Mouse (Mus musculus) cortical plate, adult 2 months (tissue): Measurements from ENCODE around the gene Tex52. TPM values are rescaled to one million over a fixed set of nuclear protein-coding genes. Genes with fewer than 3 reads are reported as not detected.

ENCODE experiments used
- H3K27ac ChIP-seq: fragments of 200-500 bp; 2 replicates; pipeline ENCODE4 v1.5.1; 2012; ENCODE audit warnings: low read length, control low read depth, inconsistent platforms; ENCODE audit not compliant: insufficient read depth
- H3K4me1 ChIP-seq: fragments of 200-500 bp; 2 replicates; pipeline ENCODE4 v1.6.1; 2011; ENCODE audit warnings: low read length; ENCODE audit not compliant: control insufficient read depth, insufficient read depth
- H3K4me3 ChIP-seq: fragments of 200-500 bp; 2 replicates; pipeline ENCODE4 v1.5.1; 2011; ENCODE audit warnings: mild to moderate bottlenecking, low read length, control low read depth; ENCODE audit not compliant: insufficient read depth
- CTCF ChIP-seq: fragments of 200-500 bp; IDR thresholded peaks from 2 replicates; pipeline ENCODE4 v1.5.1; 2011; ENCODE audit warnings: mild to moderate bottlenecking, control low read depth, low read length; ENCODE audit not compliant: insufficient read depth; ENCODE audit errors: extremely low read depth
- POLR2A ChIP-seq: fragments of 200-500 bp; IDR thresholded peaks from 2 replicates; pipeline ENCODE4 v1.6.1; 2011; ENCODE audit warnings: mild to moderate bottlenecking, low read length, control low read depth; ENCODE audit not compliant: insufficient read depth; ENCODE audit errors: extremely low read depth
- polyA plus RNA-seq: library from polyadenylated mRNA; depleted of rRNA; stranded (reverse); fragments of >200 nt; gene quantifications from 2 replicates; pipeline ENCODE4 v1.2.3, GENCODE M21; 2012; rRNA removed

Gene Tex52
- polyA plus RNA-seq, 1 experiment, result 4.3 TPM

DNA sequence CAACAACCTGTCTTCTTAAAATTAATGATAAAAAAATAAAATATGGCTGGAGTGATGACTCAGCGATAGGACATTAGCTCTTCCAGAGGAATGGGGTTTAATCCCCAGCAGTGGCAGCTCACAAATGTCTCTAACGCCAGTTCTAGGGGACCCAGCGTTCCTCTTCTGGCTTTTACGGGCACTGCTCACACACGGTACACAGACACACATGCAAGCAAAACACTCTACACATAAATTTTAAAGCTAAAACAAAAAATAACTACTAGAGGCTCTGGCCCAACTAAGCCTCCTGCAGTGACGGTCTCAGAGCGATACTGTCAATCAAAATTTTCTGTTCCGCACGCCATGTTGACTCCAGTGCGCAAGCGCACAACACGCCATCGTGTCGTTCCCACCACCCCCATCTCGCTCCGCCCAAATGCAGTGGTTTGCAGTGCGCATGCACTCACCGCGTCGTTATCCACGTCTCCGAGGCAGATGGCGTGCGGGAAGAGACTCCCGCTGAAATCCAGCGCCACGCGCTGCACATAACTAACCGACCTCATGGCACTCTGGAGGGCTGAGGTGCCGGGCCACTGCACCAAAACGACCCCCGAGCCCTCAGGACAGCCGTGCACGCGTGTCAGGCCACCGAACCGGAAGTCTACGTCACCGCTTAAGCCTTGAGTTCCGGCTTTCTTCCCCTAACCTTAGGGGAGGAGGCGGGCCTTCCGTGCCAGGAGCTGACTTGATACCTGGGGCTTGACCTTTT is 49.2 kb downstream of the Tex52 start, which contains the start of gene Itfg2:
Gene Itfg2 (minus strand): TSS at position 663 of the 751 bp plus-strand sequence.
- no peaks in the 10 kb centered on the region for H3K4me1 ChIP-seq
- peak within 1 kb of the TSS; percentile 98 for H3K27ac ChIP-seq
- H3K4me3 ChIP-seq, result peak within 1 kb of the TSS; percentile 46
- peak; percentile 96 for TF ChIP-seq POLR2A
- no peak for TF ChIP-seq CTCF

DNA sequence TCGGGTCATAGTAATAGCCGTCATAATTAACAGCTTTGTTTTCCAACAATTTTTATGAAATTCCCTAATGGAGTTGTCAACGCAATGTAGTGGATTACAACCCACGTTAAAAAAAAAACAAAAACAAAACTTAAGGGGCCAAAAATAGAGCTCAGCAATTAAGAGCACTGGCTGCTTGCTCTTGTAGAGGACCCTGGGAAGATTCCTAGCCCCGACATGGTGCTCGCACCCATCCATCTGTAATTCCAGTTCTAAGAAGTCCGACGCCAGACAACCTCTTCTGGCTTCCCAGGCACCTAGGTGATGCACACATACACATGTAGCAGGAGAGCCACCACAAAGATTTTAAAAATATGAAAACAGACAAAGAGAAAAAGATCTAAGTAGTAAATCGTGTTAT is 49.8 kb downstream of the Tex52 start:
- Histone ChIP-seq H3K27ac (peak overlapping the region; percentile 98; the same call in 1 of the 2 replicates), H3K4me3 (peak overlapping the region; percentile 46), H3K4me1 (no peaks in the 10 kb centered on the region)
- TF ChIP-seq CTCF, result no peak
- no peak for TF ChIP-seq POLR2A

DNA sequence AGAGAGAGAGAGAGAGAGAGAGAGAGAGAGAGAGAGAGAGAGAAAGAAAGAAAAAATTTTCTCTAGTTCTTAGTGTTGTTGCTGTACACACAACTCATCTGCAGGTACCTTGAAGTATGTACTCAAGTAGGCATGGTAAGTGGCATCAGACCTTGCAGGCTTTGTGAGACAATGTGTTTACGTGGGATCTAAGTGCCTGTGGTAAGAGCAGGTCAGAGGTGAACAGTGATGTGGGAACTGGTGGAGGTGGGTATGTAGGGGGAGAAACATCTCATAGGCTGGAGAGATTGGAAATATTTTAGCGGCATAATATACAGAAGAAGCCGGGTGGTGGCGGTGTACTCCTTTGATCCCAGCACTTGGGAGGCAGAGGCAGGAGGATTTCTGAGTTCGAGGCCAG is 52.3 kb downstream of the Tex52 start:
- H3K4me1 ChIP-seq, result no peaks in the 10 kb centered on the region
- no peak overlapping the region for H3K4me3 ChIP-seq
- TF ChIP-seq POLR2A (no peak), CTCF (no peak)
- H3K27ac ChIP-seq, result no peak overlapping the region

DNA sequence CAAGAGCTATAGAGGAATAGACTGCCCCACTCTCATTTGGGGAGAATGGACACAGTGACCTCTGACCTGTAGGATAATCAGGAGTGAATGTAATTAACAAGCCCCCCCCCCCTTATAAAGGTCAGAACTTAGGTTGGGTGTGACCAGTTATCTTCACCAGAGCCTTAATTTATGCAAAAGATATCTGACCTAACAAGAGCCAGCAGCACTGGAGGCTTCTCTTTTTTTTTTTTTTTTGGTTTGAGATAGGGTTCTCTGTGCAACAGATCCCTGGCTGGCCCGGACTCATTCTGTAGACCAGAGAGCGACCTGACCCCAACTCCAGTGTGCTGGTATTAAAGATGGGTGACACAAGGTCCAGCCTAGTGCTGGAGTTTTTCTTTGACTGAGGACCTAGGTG is 54.0 kb downstream of the Tex52 start:
- TF ChIP-seq CTCF (no peak), POLR2A (no peak)
- H3K27ac ChIP-seq, result no peak overlapping the region
- no peak overlapping the region for H3K4me3 ChIP-seq
- H3K4me1 ChIP-seq, result no peaks in the 10 kb centered on the region

DNA sequence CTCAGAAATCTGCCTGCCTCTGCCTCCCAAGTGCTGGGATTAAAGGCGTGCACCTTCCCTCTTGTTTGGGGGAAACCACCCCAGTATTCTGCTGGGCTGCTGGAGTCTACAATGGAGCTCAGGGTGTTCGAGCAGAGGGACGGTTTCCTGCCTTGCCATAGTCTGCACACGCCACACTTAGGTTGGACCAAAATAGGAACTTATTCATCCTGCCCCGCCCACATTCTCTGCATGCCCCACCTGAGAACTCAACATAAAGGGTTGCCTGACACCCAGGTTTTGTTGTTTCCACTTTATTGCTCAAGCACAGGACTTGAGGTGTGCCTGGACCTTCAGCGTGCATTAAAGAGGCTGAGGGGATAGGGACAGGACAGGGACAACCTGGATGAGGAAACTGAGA is 54.6 kb downstream of the Tex52 start:
- H3K4me1 ChIP-seq, result no peaks in the 10 kb centered on the region

DNA sequence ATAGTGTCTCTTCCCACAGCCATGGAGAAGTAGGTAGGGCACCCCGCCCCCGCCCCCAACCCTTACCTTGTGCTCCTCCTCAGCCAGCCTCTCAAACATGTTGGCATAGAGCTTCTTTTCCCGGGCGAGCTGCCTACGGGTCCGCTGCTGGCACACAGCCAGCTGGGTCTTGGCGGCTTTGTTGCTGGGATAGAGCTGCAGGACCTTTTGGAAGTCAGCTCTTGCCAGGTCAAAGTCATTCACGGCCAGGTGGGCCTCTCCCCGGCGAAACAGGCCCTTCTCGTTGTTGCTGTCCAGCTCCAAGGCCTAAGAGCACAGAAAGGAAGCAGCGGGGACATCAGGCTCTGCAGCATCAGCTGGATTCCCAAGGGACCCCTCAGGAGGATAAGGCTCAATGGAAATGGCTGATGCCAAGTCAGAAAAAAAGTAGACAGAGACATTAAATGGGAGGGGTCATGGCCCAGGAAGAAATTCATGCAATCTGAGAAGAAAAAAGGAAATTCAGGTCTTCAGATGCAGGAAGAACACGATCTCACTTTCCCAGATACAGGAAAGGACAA is 57.2 kb downstream of the Tex52 start:
- no peak overlapping the region for H3K4me3 ChIP-seq
- no peaks in the 10 kb centered on the region; the same call in 1 of the 2 replicates for H3K4me1 ChIP-seq
- no peak overlapping the region for H3K27ac ChIP-seq
- TF ChIP-seq POLR2A, result no peak
- TF ChIP-seq CTCF, result no peak

More for the DNA sequence above, 54.6 kb downstream of the Tex52 start:
- no peak overlapping the region for H3K4me3 ChIP-seq
- no peak overlapping the region for H3K27ac ChIP-seq
- TF ChIP-seq CTCF, result no peak
- TF ChIP-seq POLR2A, result no peak

DNA sequence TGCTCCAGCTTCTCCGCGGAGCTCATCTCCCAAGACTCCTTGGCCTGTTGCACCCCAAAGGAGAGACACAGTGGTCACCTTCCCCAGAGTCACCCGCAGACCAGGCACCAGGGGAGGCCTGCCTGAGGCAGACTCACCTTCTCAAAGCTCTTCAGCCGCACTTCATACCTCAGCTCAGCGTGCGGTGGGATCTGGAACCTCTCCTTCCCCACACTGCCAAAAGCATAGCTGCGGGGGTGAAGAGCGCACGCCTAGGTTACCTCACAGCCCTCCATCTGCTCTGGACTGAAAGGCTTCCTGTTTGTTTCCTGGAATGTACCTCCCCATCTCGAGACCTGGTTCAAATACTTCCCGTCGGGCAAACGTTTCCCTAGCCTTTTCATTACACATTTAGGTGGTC is 58.3 kb downstream of the Tex52 start:
- no peak overlapping the region for H3K4me3 ChIP-seq
- TF ChIP-seq CTCF, result no peak
- no peak for TF ChIP-seq POLR2A
- no peaks in the 10 kb centered on the region; the same call in 1 of the 2 replicates for H3K4me1 ChIP-seq
- no peak overlapping the region for H3K27ac ChIP-seq

Other genes starting within 250 kb of the Tex52 start
- 49.2 and 55.5 TPM in 2 replicates for gene Tspan9, start 231.9 kb upstream of the Tex52 start, polyA plus RNA-seq
- 0.42 and 0.63 TPM in 2 replicates for gene Tead4, start 74.6 kb upstream of the Tex52 start, polyA plus RNA-seq
- gene Tulp3, start 19.6 kb upstream of the Tex52 start, polyA plus RNA-seq, result 27.2 and 27.8 TPM in 2 replicates
- 11.8 and 12.2 TPM in 2 replicates for gene Rhno1, start 12.5 kb upstream of the Tex52 start, polyA plus RNA-seq
- gene Foxm1, start 12.5 kb upstream of the Tex52 start, polyA plus RNA-seq, result 1.7 and 2.5 TPM in 2 replicates
- gene Gm44596, start within 50 bp of the Tex52 start, polyA plus RNA-seq, result 0.40 TPM in 1 of 2 replicates, not detected in the other
- gene Nrip2, start 23.8 kb downstream of the Tex52 start, polyA plus RNA-seq, result 16.1 and 19.5 TPM in 2 replicates
- 17.9 and 19.3 TPM in 2 replicates for gene Itfg2, start 49.5 kb downstream of the Tex52 start, polyA plus RNA-seq
- 116 and 118 TPM in 2 replicates for gene Fkbp4, start 63.2 kb downstream of the Tex52 start, polyA plus RNA-seq
- gene Pzp, start 151.3 kb downstream of the Tex52 start, polyA plus RNA-seq, result 0.04 TPM in 1 of 2 replicates, not detected in the other
- 30.6 and 32.4 TPM in 2 replicates for gene A2ml1, start 206.2 kb downstream of the Tex52 start, polyA plus RNA-seq
- not detected in 2 replicates for gene Klrb1a, start 248.1 kb downstream of the Tex52 start, polyA plus RNA-seq